Mouse (Mus musculus) spleen, adult 2 months (tissue): Measurements from ENCODE around the gene Creb5.

Source experiments
- CTCF ChIP-seq: fragments of 200-500 bp; IDR thresholded peaks from 2 replicates; pipeline ENCODE4 v1.5.1; 2011; ENCODE audit warnings: mild to moderate bottlenecking, inconsistent platforms; ENCODE audit not compliant: insufficient read depth, insufficient read length, insufficient replicate concordance; ENCODE audit errors: extremely low read depth
- POLR2A ChIP-seq: fragments of 200-500 bp; IDR thresholded peaks from 2 replicates; pipeline ENCODE4 v1.6.1; 2011; ENCODE audit warnings: low read depth, low read length, inconsistent platforms

- TF ChIP-seq CTCF (no peak), POLR2A (no peak)
Measured at GRCm38 (mm10) chr6:53401364-53401763, 114.3 kb downstream of the Creb5 start.
